Mouse (Mus musculus) G1E (cell line): ENCODE data around the gene Lrrc4c.

Experiments used
- CTCF ChIP-seq: IDR thresholded peaks from 2 replicates; pipeline ENCODE4 v1.5.1; 2012; ENCODE audit warnings: low read depth, low read length, inconsistent platforms, mixed read lengths
- GATA1 ChIP-seq: IDR thresholded peaks from 2 replicates; pipeline ENCODE4 v1.6.1; 2012; ENCODE audit warnings: borderline replicate concordance, low read length, inconsistent platforms, mixed read lengths
- TAL1 ChIP-seq: conservative IDR thresholded peaks from 2 replicates; pipeline ENCODE4 v1.6.1; 2012; ENCODE audit warnings: low read depth, low read length, inconsistent platforms, mixed read lengths

- TF ChIP-seq TAL1 (no peak), CTCF (no peak), GATA1 (no peak)
These were observed 1226.0 kb downstream of the Lrrc4c start for GRCm38 (mm10) chr2:97543691-97544672.
